Mouse (Mus musculus) left cerebral cortex, adult 2 months (tissue): ENCODE data around the gene Fars2. TPM values are rescaled to one million over a fixed set of nuclear protein-coding genes. Genes with fewer than 3 reads are reported as not detected.

Source experiments
- DNase-seq, 2 experiments: peaks; one replicate each; pipeline ENCODE4 v3.0.0; 2021 to 2022; ENCODE audit warnings: low spot score in 2 of 2, mixed read lengths in 1 of 2; ENCODE audit errors: extremely low spot score in 1 of 2
- H3K27ac ChIP-seq: fragments of 200-600 bp; 2 replicates; pipeline ENCODE4 v1.8.1; 2022
- H3K4me3 ChIP-seq: fragments of 200-600 bp; 2 replicates; pipeline ENCODE4 v1.8.1; 2022
- CTCF ChIP-seq: fragments of 200-600 bp; IDR thresholded peaks from 2 replicates; pipeline ENCODE4 v1.8.1; 2022; ENCODE audit warnings: antibody characterized with exemption, mild to moderate bottlenecking, moderate library complexity
- intact Hi-C: fragments of 180-260 bp; cut with DNase I; formaldehyde crosslinking; loops from one replicate; pipeline ENCODE4 v1.15.1; 2025
- total RNA-seq, 2 experiments: library from RNA; stranded (reverse); gene quantifications; 2 replicates each; pipeline ENCODE4 v1.2.3; 2021

The Fars2 gene
- total RNA-seq, 2 experiments from 2014 or later = 34.4 to 40.7 TPM

GRCm38 (mm10) chr13:36731931-36732461 is 614.8 kb downstream of the Fars2 start:
- no peak for TF ChIP-seq CTCF
- peak in 1 of 2 experiments; percentile 43 for DNase-seq
- peak overlapping the region; percentile 96 for H3K27ac ChIP-seq
- intact Hi-C loops = loop anchor here (5.0 to 10.0 kb wide), 3 partner anchors 450 to 715 kb away; no protein-coding TSS in a partner anchor
- H3K4me3 ChIP-seq = peak overlapping the region; percentile 50

- intact Hi-C loops = loop anchor here (5.0 to 10.0 kb wide), 3 partner anchors 451 to 716 kb away; no protein-coding TSS in a partner anchor
- no peak for DNase-seq
- peak overlapping the region; percentile 96 for H3K27ac ChIP-seq
- H3K4me3 ChIP-seq = peak overlapping the region; percentile 50
- TF ChIP-seq CTCF = no peak
These were observed 615.8 kb downstream of the Fars2 start for GRCm38 (mm10) chr13:36732891-36733490.

GRCm38 (mm10) chr13:36733566-36733965 is 616.4 kb downstream of the Fars2 start:
- H3K27ac ChIP-seq = peak overlapping the region; percentile 96
- intact Hi-C loops = loop anchor here (5.0 to 10.0 kb wide), 3 partner anchors 451 to 716 kb away; no protein-coding TSS in a partner anchor
- DNase-seq = no peak
- peak overlapping the region; percentile 50 for H3K4me3 ChIP-seq
- no peak for TF ChIP-seq CTCF

- Histone ChIP-seq H3K4me3 (peak overlapping the region; percentile 50), H3K27ac (peak overlapping the region; percentile 96)
- no peak; the same call in 1 of the 2 replicates for TF ChIP-seq CTCF
- intact Hi-C loops = loop anchor here (2.0 to 10.0 kb wide), 4 partner anchors 401 to 717 kb away; no protein-coding TSS in a partner anchor
- peak; percentile 23 to 48 for DNase-seq
These were observed 616.9 kb downstream of the Fars2 start for GRCm38 (mm10) chr13:36733989-36734690.

- peak within 1 kb of the TSS; percentile 96 for H3K27ac ChIP-seq
- peak; percentile 51 to 61 for DNase-seq
- intact Hi-C loops = loop anchor here (2.0 to 10.0 kb wide), 5 partner anchors 400 to 718 kb away; no protein-coding TSS in a partner anchor
- TF ChIP-seq CTCF = no peak
- peak within 1 kb of the TSS; percentile 50 for H3K4me3 ChIP-seq
These were observed 617.7 kb downstream of the Fars2 start, which contains the start of gene Nrn1 for GRCm38 (mm10) chr13:36734731-36735571. Gene Nrn1 (minus strand): TSS chr13:36735131.

- peak; percentile 51 to 74 for DNase-seq
- Histone ChIP-seq H3K27ac (peak overlapping the region; percentile 96), H3K4me3 (peak overlapping the region; percentile 50)
- TF ChIP-seq CTCF = no peak
- intact Hi-C loops = loop anchor here (1.0 to 10.0 kb wide), 6 partner anchors 157 to 679 kb away; no protein-coding TSS in a partner anchor
These were observed 618.8 kb downstream of the Fars2 start for GRCm38 (mm10) chr13:36735901-36736618.

GRCm38 (mm10) chr13:36736619-36736996 is 619.4 kb downstream of the Fars2 start:
- no peak for DNase-seq
- no peak for TF ChIP-seq CTCF
- Histone ChIP-seq H3K4me3 (peak overlapping the region; percentile 50), H3K27ac (peak overlapping the region; percentile 96)
- intact Hi-C loops = loop anchor here (1.0 to 10.0 kb wide), 5 partner anchors 156 to 678 kb away; no protein-coding TSS in a partner anchor

GRCm38 (mm10) chr13:36750056-36750455 is 632.8 kb downstream of the Fars2 start:
- TF ChIP-seq CTCF = no peak
- intact Hi-C loops = no loop called here
- no peak for DNase-seq
- H3K27ac ChIP-seq = no peak overlapping the region
- no peak overlapping the region for H3K4me3 ChIP-seq

- Histone ChIP-seq H3K4me3 (no peak overlapping the region), H3K27ac (no peak overlapping the region)
- TF ChIP-seq CTCF = no peak
- intact Hi-C loops = no loop called here
- DNase-seq = no peak
These were observed 634.6 kb downstream of the Fars2 start for GRCm38 (mm10) chr13:36751861-36752260.

GRCm38 (mm10) chr13:36766801-36767200 is 649.6 kb downstream of the Fars2 start:
- Histone ChIP-seq H3K27ac (no peak overlapping the region), H3K4me3 (no peak overlapping the region)
- DNase-seq = no peak
- TF ChIP-seq CTCF = no peak
- intact Hi-C loops = no loop called here

Other genes starting within 250 kb of the Fars2 start
- 1 to 10 TPM; 5.5 to 5.8 TPM for gene Rpp40, start 211.1 kb upstream of the Fars2 start, total RNA-seq
- 10 to 100 TPM; 17.0 to 19.0 TPM for gene Ppp1r3g, start 158.6 kb upstream of the Fars2 start, total RNA-seq
- gene Lyrm4, start 114 bp downstream of the Fars2 start, total RNA-seq = 10 to 100 TPM; 20.7 to 21.6 TPM